13 mouse cellular contexts compared by ENCODE assay signal in genomic region chr3:96460568-96460870, GRCm38 (mm10). TPM values are rescaled to one million over a fixed set of nuclear protein-coding genes. Genes with fewer than 3 reads are reported as not detected.
"Had no signal": no experiment of that assay in that cellular context is flagged by ENCODE, and none has a peak within 500 bp of the region (broad histone marks: within the 10 kb centered on the region; RNA-seq: fewer than 3 reads in every experiment).

No protein-coding gene starts in this region.

RNA-seq across cellular contexts. Expression of gene BC107364, which starts 8.4 kb away (rescaled TPM):
- total RNA-seq: layer of hippocampus, adult 8-10 months; layer of hippocampus, postnatal 10 days; layer of hippocampus, postnatal 36 days; left cerebral cortex, adult 2 months; left cerebral cortex, postnatal 10 days; left cerebral cortex, postnatal 36 days; neutrophil, adult 5-6 weeks had no signal
- polyA plus RNA-seq: limb, embryonic 11.5 days; liver, embryonic 11.5 days; liver, embryonic 14.5 days; liver, postnatal 0 days; midbrain, embryonic 14.5 days; neural tube, embryonic 13.5 days had no signal
